Mouse (Mus musculus): ENCODE data around the gene St6galnac3. TPM values are rescaled to one million over a fixed set of nuclear protein-coding genes. Genes with fewer than 3 reads are reported as not detected.

St6galnac3 gene
- total and polyA plus RNA-seq, 3 experiments: 2.2 to 5.2 (median 4.9) TPM

- H3K4me1 ChIP-seq (ENCODE audit: control insufficient read depth, insufficient read depth, low read length): no peaks in the 10 kb centered on the region
- H3K9ac ChIP-seq (ENCODE audit: low read depth, low read length): no peak overlapping the region
- DNase-seq: no peak
- H3K27me3 ChIP-seq (ENCODE audit: control insufficient read depth, insufficient read depth, low read length): no peaks in the 10 kb centered on the region
- H3K36me3 ChIP-seq (ENCODE audit: control insufficient read depth, insufficient read depth, low read length): 0 out of 2 replicates have a peak, but pooled peaks cover 2% of the 10 kb centered on the region
- no peak for TF ChIP-seq POLR2A (IDR thresholded peaks at IDR 0.05; ENCODE audit: insufficient read depth, low read depth, low read length)
- TF ChIP-seq CTCF (IDR thresholded peaks at IDR 0.05): no peak
- TF ChIP-seq EP300 (IDR thresholded peaks at IDR 0.05; ENCODE audit: insufficient read depth, low read depth, low read length): no peak
- no peaks in the 10 kb centered on the region for H3K79me2 ChIP-seq (replicated peaks; ENCODE audit: control insufficient read depth, insufficient read depth, low read length)
- no peak overlapping the region for H3K4me3 ChIP-seq
- intact Hi-C loops (cut with DNase I): no loop called here
- 90% methylated on average over 10 of the region's 10 CpGs for WGBS
- no peak overlapping the region for H3K27ac ChIP-seq
Measured at GRCm38 (mm10) chr3:153405643-153406042, 319.3 kb downstream of the St6galnac3 start.

- TF ChIP-seq EP300 (IDR thresholded peaks at IDR 0.05; ENCODE audit: insufficient read depth, low read depth, low read length) (no peak), CTCF (IDR thresholded peaks at IDR 0.05) (no peak), POLR2A (IDR thresholded peaks at IDR 0.05; ENCODE audit: insufficient read depth, low read depth, low read length) (no peak)
- Histone ChIP-seq H3K9ac (ENCODE audit: low read depth, low read length) (no peak overlapping the region), H3K27me3 (ENCODE audit: control insufficient read depth, insufficient read depth, low read length) (no peaks in the 10 kb centered on the region), H3K36me3 (ENCODE audit: control insufficient read depth, insufficient read depth, low read length) (0 out of 2 replicates have a peak, but pooled peaks cover 2% of the 10 kb centered on the region), H3K4me3 (no peak overlapping the region), H3K79me2 (replicated peaks; ENCODE audit: control insufficient read depth, insufficient read depth, low read length) (no peaks in the 10 kb centered on the region), H3K27ac (no peak overlapping the region), H3K4me1 (ENCODE audit: control insufficient read depth, insufficient read depth, low read length) (peaks cover 4% of the 10 kb centered on the region; the same call in 1 of the 2 replicates)
- intact Hi-C loops (cut with DNase I): no loop called here
- WGBS: 88% methylated on average over 3 of the region's 3 CpGs
- DNase-seq: no peak
Measured at GRCm38 (mm10) chr3:153400259-153400658, 324.7 kb downstream of the St6galnac3 start.

- intact Hi-C loops (cut with DNase I): no loop called here
- H3K4me1 ChIP-seq (ENCODE audit: control insufficient read depth, insufficient read depth, low read length): peaks cover 4% of the 10 kb centered on the region; the same call in 1 of the 2 replicates
- no peak overlapping the region for H3K9ac ChIP-seq (ENCODE audit: low read depth, low read length)
- H3K4me3 ChIP-seq: no peak overlapping the region
- TF ChIP-seq POLR2A (IDR thresholded peaks at IDR 0.05; ENCODE audit: insufficient read depth, low read depth, low read length): no peak
- no peak for TF ChIP-seq CTCF (IDR thresholded peaks at IDR 0.05)
- no peak for TF ChIP-seq EP300 (IDR thresholded peaks at IDR 0.05; ENCODE audit: insufficient read depth, low read depth, low read length)
- 34% methylated on average over 6 of the region's 6 CpGs for WGBS
- H3K27ac ChIP-seq: no peak overlapping the region
- H3K79me2 ChIP-seq (replicated peaks; ENCODE audit: control insufficient read depth, insufficient read depth, low read length): no peaks in the 10 kb centered on the region
- H3K27me3 ChIP-seq (ENCODE audit: control insufficient read depth, insufficient read depth, low read length): no peaks in the 10 kb centered on the region
- no peaks in the 10 kb centered on the region for H3K36me3 ChIP-seq (ENCODE audit: control insufficient read depth, insufficient read depth, low read length)
- no peak for DNase-seq
Measured at GRCm38 (mm10) chr3:153399574-153399973, 325.4 kb downstream of the St6galnac3 start.

GRCm38 (mm10) chr3:153397726-153398125 is 327.2 kb downstream of the St6galnac3 start:
- H3K9ac ChIP-seq (ENCODE audit: low read depth, low read length): no peak overlapping the region
- no peak for TF ChIP-seq EP300 (IDR thresholded peaks at IDR 0.05; ENCODE audit: insufficient read depth, low read depth, low read length)
- no peak for TF ChIP-seq POLR2A (IDR thresholded peaks at IDR 0.05; ENCODE audit: insufficient read depth, low read depth, low read length)
- TF ChIP-seq CTCF (IDR thresholded peaks at IDR 0.05): no peak
- no peaks in the 10 kb centered on the region for H3K27me3 ChIP-seq (ENCODE audit: control insufficient read depth, insufficient read depth, low read length)
- intact Hi-C loops (cut with DNase I): no loop called here
- no peak overlapping the region for H3K4me3 ChIP-seq
- 85% methylated on average over 9 of the region's 9 CpGs for WGBS
- H3K27ac ChIP-seq: no peak overlapping the region
- DNase-seq: no peak
- peaks cover 4% of the 10 kb centered on the region; the same call in 1 of the 2 replicates for H3K4me1 ChIP-seq (ENCODE audit: control insufficient read depth, insufficient read depth, low read length)
- H3K79me2 ChIP-seq (replicated peaks; ENCODE audit: control insufficient read depth, insufficient read depth, low read length): no peaks in the 10 kb centered on the region
- H3K36me3 ChIP-seq (ENCODE audit: control insufficient read depth, insufficient read depth, low read length): no peaks in the 10 kb centered on the region

GRCm38 (mm10) chr3:153396375-153397068 is 328.5 kb downstream of the St6galnac3 start:
- intact Hi-C loops (cut with DNase I): no loop called here
- no peaks in the 10 kb centered on the region for H3K36me3 ChIP-seq (ENCODE audit: control insufficient read depth, insufficient read depth, low read length)
- H3K79me2 ChIP-seq (replicated peaks; ENCODE audit: control insufficient read depth, insufficient read depth, low read length): no peaks in the 10 kb centered on the region
- no peak overlapping the region for H3K27ac ChIP-seq
- H3K9ac ChIP-seq (ENCODE audit: low read depth, low read length): no peak overlapping the region
- H3K27me3 ChIP-seq (ENCODE audit: control insufficient read depth, insufficient read depth, low read length): no peaks in the 10 kb centered on the region
- WGBS: 36% methylated on average over 12 of the region's 12 CpGs
- peaks cover 4% of the 10 kb centered on the region; the same call in 1 of the 2 replicates for H3K4me1 ChIP-seq (ENCODE audit: control insufficient read depth, insufficient read depth, low read length)
- peak in 1 of 2 experiments; percentile 4 for DNase-seq
- TF ChIP-seq POLR2A (IDR thresholded peaks at IDR 0.05; ENCODE audit: insufficient read depth, low read depth, low read length) (no peak), EP300 (IDR thresholded peaks at IDR 0.05; ENCODE audit: insufficient read depth, low read depth, low read length) (no peak), CTCF (IDR thresholded peaks at IDR 0.05) (no peak)
- no peak overlapping the region for H3K4me3 ChIP-seq

GRCm38 (mm10) chr3:153395351-153395750 is 329.6 kb downstream of the St6galnac3 start:
- Histone ChIP-seq H3K4me3 (no peak overlapping the region), H3K36me3 (ENCODE audit: control insufficient read depth, insufficient read depth, low read length) (no peaks in the 10 kb centered on the region), H3K27me3 (ENCODE audit: control insufficient read depth, insufficient read depth, low read length) (no peaks in the 10 kb centered on the region), H3K4me1 (ENCODE audit: control insufficient read depth, insufficient read depth, low read length) (peaks cover 4% of the 10 kb centered on the region; the same call in 1 of the 2 replicates), H3K9ac (ENCODE audit: low read depth, low read length) (no peak overlapping the region), H3K79me2 (replicated peaks; ENCODE audit: control insufficient read depth, insufficient read depth, low read length) (no peaks in the 10 kb centered on the region), H3K27ac (no peak overlapping the region)
- TF ChIP-seq POLR2A (IDR thresholded peaks at IDR 0.05; ENCODE audit: insufficient read depth, low read depth, low read length) (no peak), CTCF (IDR thresholded peaks at IDR 0.05) (no peak), EP300 (IDR thresholded peaks at IDR 0.05; ENCODE audit: insufficient read depth, low read depth, low read length) (no peak)
- no peak for DNase-seq
- intact Hi-C loops (cut with DNase I): no loop called here
- WGBS: 89% methylated on average over 5 of the region's 5 CpGs
